Mouse (Mus musculus): ENCODE measurements around the gene Serbp1.

DNA sequence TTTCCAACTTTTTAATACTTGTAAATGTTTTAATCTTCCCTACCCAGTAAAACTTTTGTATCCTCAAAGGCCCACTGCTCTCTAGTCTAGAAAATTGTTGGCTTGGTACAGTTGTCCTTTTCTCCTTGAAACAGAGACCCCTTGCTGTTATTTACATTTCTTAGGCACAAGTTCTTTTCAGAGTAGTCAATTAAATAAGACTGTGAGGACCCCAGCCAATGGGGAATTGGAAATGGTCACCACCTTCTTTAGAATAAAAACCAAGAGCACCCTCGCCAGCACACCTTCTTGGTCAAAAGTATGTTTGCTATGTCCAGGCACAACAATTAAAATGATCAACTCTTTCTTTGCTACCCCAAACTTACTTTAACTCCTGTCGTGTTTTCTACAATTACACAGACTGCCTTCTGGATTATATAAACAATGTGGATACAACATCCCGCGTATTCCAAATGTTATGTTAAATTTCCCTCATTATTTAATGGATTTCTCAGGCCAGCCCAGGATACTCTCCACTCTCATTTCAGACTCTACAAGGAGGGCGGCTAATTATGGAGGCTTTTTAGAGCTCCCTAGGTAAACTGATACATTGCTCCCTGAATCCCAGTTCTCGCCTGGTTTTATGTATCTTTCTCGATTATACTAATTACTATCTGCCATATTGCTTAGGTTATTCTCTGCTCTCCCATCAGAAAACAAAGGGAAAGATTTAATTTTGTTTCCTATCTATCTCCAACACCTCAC lies 1.3 kb upstream of the Serbp1 start:
- TF ChIP-seq CTCF (IDR thresholded peaks at IDR 0.05; ENCODE audit: low read depth) (no peak), EP300 (IDR thresholded peaks at IDR 0.05; ENCODE audit: low read depth) (no peak)
